Mouse (Mus musculus) intestine, embryonic 15.5 days (tissue): ENCODE results near the gene Muc13. TPM values are rescaled to one million over a fixed set of nuclear protein-coding genes. Genes with fewer than 3 reads are reported as not detected.

Experiments used
- ATAC-seq: fragments of 200-750 bp; cut with Nextera tagmentation; 2 replicates; pipeline ENCODE4 v1.8.0; 2017; ENCODE audit warnings: moderate TSS enrichment, moderate library complexity
- H3K27ac ChIP-seq: fragments of 300-500 bp; sonication (generic); 2 replicates; pipeline ENCODE4 v1.5.1; 2015; ENCODE audit warnings: mild to moderate bottlenecking, inconsistent platforms
- H3K27me3 ChIP-seq: fragments of 300-500 bp; sonication (generic); replicated peaks from 2 replicates; pipeline ENCODE4 v1.6.1; 2015; ENCODE audit warnings: inconsistent platforms
- H3K36me3 ChIP-seq: fragments of 300-500 bp; sonication (generic); 2 replicates; pipeline ENCODE4 v1.6.1; 2015; ENCODE audit warnings: inconsistent platforms
- H3K4me1 ChIP-seq: fragments of 300-500 bp; sonication (generic); replicated peaks from 2 replicates; pipeline ENCODE4 v1.6.1; 2015; ENCODE audit warnings: inconsistent platforms
- H3K4me2 ChIP-seq: fragments of 300-500 bp; sonication (generic); replicated peaks from 2 replicates; pipeline ENCODE4 v1.6.1; 2015; ENCODE audit warnings: mild to moderate bottlenecking, inconsistent platforms
- H3K4me3 ChIP-seq: fragments of 300-500 bp; sonication (generic); replicated peaks from 2 replicates; pipeline ENCODE4 v1.5.1; 2015; ENCODE audit warnings: inconsistent platforms
- H3K9ac ChIP-seq: fragments of 300-500 bp; sonication (generic); 2 replicates; pipeline ENCODE4 v1.6.1; 2015; ENCODE audit warnings: inconsistent platforms
- H3K9me3 ChIP-seq: fragments of 300-500 bp; sonication (generic); 2 replicates; pipeline ENCODE4 v1.6.1; 2016; ENCODE audit warnings: inconsistent platforms
- WGBS: fragments of 180-500 bp; shearing (Covaris S2); methylation state at CpG from one replicate; pipeline ENCODE4 v1.1.7; 2015; 5-methylcytosine and 5-hydroxymethylcytosine counted together
- polyA plus RNA-seq: library from polyadenylated mRNA; unstranded; fragments of >200 nt; fragmentation: Nextera tagmentation; extraction: Ambion mirVana; gene quantifications from 2 replicates; pipeline ENCODE4 v1.2.1, GENCODE M21; 2015

The Muc13 gene
- polyA plus RNA-seq, 1 experiment from 2014 or later = 209 TPM

DNA sequence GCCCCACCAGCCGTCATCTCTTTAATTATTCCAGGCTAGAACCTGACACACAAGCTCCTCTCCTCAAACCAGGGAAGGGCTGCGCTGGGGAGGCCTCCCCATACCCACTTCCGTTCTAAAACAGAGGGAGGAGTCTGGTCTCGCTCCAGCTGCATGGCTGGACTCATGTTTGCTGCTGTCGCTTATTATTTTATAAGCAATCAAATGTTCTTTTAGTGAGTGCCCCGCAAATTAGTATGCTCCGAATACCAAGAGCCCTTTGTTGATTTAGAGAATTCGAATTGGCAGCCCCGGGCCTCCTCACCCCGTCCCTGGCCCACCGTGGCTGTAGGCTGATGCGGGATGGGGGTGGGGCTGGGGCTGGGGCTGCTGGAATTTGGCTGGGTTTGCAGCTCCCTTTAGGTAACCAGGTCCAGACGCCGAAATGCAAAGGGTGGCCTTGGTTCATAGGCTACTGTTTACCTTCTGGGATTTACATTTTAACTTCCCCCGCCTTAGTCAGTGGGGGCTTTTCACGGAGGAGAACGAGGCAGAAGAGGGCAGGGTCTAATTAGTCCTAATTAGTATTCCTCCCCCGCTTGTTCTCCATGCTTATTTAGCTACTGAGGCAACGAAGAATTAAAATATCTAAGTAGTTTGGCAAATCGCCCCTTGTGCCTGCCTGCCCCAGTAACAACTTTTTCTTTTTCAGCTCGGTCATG lies 39.0 kb downstream of the Muc13 start:
- H3K27ac ChIP-seq = peak overlapping the region; percentile 25
- H3K9ac ChIP-seq = peak overlapping the region; percentile 23; the same call in 1 of the 2 replicates
- H3K36me3 ChIP-seq = no peaks in the 10 kb centered on the region
- H3K4me1 ChIP-seq = peaks cover 34% of the 10 kb centered on the region
- peak overlapping the region; percentile 73 for H3K4me2 ChIP-seq
- H3K9me3 ChIP-seq = no peaks in the 10 kb centered on the region
- no peaks in the 10 kb centered on the region for H3K27me3 ChIP-seq
- peak overlapping the region; percentile 24 for H3K4me3 ChIP-seq
- 10% methylated on average over 21 of the region's 21 CpGs for WGBS
- ATAC-seq = no peak

DNA sequence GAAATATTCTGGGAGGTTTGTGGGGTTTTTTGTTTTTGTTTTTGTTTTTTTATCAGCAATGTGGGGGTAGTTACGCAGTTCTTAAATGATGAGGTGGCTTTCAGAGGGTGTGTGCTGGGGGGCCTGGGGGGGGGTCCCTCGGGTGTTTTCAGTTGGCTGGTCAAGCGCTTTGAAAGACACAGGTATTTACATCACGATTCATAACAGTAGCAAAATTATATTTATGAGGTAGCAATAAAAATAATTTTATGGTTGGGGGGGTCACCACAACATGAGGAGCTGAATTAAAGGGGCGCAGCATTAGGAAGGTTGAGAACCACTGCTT lies 39.6 kb downstream of the Muc13 start:
- WGBS = 17% methylated on average over 5 of the region's 5 CpGs
- Histone ChIP-seq H3K4me1 (peaks cover 34% of the 10 kb centered on the region), H3K27me3 (no peaks in the 10 kb centered on the region), H3K4me3 (peak overlapping the region; percentile 24; the same call in 1 of the 2 replicates), H3K36me3 (no peaks in the 10 kb centered on the region), H3K9me3 (no peaks in the 10 kb centered on the region), H3K4me2 (peak overlapping the region; percentile 73), H3K9ac (peak overlapping the region; percentile 44), H3K27ac (0 out of 2 replicates have a peak overlapping the region, but pooled peaks have one; percentile 11)
- ATAC-seq = no peak

- no peaks in the 10 kb centered on the region for H3K9me3 ChIP-seq
- H3K4me3 ChIP-seq = peak overlapping the region; percentile 24
- H3K27ac ChIP-seq = peak overlapping the region; percentile 11; the same call in 1 of the 2 replicates
- H3K4me2 ChIP-seq = peak overlapping the region; percentile 73
- 6% methylated on average over 25 of the region's 25 CpGs for WGBS
- H3K36me3 ChIP-seq = no peaks in the 10 kb centered on the region
- peak overlapping the region; percentile 44 for H3K9ac ChIP-seq
- H3K27me3 ChIP-seq = no peaks in the 10 kb centered on the region
- H3K4me1 ChIP-seq = peaks cover 33% of the 10 kb centered on the region
- ATAC-seq = peak; percentile 54; the same call in 1 of the 2 replicates
Observed at GRCm38 (mm10) chr16:33833781-33834482, 40.1 kb downstream of the Muc13 start.

DNA sequence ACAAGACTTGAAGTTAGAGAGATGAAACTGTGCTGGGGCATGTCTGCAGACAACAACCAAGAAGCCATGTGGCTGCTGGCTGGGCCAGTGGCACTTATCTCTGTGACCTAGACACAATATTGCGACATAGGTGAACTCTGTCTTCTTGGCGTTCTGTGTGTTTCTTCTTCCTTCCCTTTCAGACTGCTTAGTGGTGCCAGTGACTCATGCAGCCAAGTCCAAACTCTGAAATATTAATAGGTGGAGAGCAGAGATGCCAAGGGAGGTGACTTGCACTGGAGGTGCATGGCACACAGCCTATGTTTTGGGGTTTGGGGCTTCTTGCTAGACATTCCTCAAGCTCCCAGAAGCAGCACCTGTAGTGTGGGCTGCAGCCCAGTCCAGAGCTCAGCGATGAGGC lies 42.8 kb downstream of the Muc13 start:
- Histone ChIP-seq H3K9ac (no peak overlapping the region), H3K4me1 (peaks cover 24% of the 10 kb centered on the region), H3K36me3 (no peaks in the 10 kb centered on the region), H3K4me2 (no peak overlapping the region), H3K4me3 (no peak overlapping the region), H3K27me3 (no peaks in the 10 kb centered on the region), H3K27ac (peak overlapping the region; percentile 4; the same call in 1 of the 2 replicates), H3K9me3 (no peaks in the 10 kb centered on the region)
- ATAC-seq = peak; percentile 73
- WGBS = 62% methylated on average over 3 of the region's 3 CpGs

DNA sequence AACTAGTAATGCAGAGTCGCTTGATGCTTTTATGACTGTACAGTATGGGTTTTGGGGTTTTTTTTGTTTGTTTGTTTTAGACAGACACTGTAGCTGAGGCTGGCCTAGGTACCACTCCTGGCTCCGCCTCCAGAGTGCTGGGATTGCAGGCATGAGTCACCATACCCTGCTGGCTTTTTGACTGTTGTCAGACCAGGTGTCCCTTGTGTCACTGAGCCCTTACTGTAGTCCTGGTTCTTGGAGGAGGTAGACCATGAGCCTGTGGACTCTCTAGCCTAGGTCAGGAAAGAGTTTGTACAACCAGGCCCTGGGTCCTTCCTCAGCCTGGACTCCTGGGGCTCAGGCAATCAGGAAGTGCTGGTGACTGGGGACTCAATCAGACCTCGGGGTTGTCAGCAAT lies 43.4 kb downstream of the Muc13 start:
- peaks cover 22% of the 10 kb centered on the region for H3K4me1 ChIP-seq
- no peak overlapping the region for H3K4me2 ChIP-seq
- ATAC-seq = peak; percentile 52
- H3K27ac ChIP-seq = peak overlapping the region; percentile 4; the same call in 1 of the 2 replicates
- H3K36me3 ChIP-seq = no peaks in the 10 kb centered on the region
- H3K4me3 ChIP-seq = no peak overlapping the region
- no peaks in the 10 kb centered on the region for H3K27me3 ChIP-seq
- H3K9ac ChIP-seq = no peak overlapping the region
- H3K9me3 ChIP-seq = no peaks in the 10 kb centered on the region
- 61% methylated on average over 3 of the region's 3 CpGs for WGBS

DNA sequence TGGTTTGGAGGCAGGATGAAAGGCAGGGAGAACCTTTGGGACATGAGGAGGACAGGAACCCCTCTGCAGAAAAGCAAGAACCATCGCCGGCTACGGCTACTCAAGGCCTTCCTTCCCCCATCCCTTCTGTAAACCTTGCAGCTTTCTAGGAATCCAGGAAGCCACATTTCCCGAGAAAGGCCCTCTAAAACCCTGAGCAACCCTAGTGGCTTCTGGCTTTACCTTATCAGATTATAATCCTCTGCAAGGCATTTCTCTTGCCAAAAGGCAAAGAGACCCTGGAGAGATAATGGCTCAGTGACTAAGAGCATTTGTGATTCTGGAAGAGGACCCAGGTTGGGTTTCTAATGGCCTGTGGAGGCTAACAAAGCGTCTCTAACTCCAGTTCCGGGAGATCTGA lies 46.8 kb downstream of the Muc13 start:
- no peak overlapping the region for H3K27ac ChIP-seq
- 51% methylated on average over 6 of the region's 6 CpGs for WGBS
- ATAC-seq = no peak

GRCm38 (mm10) chr16:33842081-33842880 lies 48.4 kb downstream of the Muc13 start:
- Histone ChIP-seq H3K9ac (no peak overlapping the region), H3K4me3 (no peak overlapping the region), H3K4me1 (peaks cover 2% of the 10 kb centered on the region; the same call in 1 of the 2 replicates), H3K9me3 (no peaks in the 10 kb centered on the region), H3K27me3 (no peaks in the 10 kb centered on the region), H3K4me2 (no peak overlapping the region), H3K27ac (no peak overlapping the region), H3K36me3 (0 out of 2 replicates have a peak, but pooled peaks cover 2% of the 10 kb centered on the region)
- 78% methylated on average over 12 of the region's 12 CpGs for WGBS
- ATAC-seq = no peak

More for the DNA sequence above, 46.8 kb downstream of the Muc13 start:
- Histone ChIP-seq H3K27me3 (no peaks in the 10 kb centered on the region), H3K4me1 (peaks cover 2% of the 10 kb centered on the region; the same call in 1 of the 2 replicates), H3K9me3 (no peaks in the 10 kb centered on the region), H3K9ac (no peak overlapping the region), H3K4me2 (no peak overlapping the region), H3K4me3 (no peak overlapping the region), H3K36me3 (no peaks in the 10 kb centered on the region)

DNA sequence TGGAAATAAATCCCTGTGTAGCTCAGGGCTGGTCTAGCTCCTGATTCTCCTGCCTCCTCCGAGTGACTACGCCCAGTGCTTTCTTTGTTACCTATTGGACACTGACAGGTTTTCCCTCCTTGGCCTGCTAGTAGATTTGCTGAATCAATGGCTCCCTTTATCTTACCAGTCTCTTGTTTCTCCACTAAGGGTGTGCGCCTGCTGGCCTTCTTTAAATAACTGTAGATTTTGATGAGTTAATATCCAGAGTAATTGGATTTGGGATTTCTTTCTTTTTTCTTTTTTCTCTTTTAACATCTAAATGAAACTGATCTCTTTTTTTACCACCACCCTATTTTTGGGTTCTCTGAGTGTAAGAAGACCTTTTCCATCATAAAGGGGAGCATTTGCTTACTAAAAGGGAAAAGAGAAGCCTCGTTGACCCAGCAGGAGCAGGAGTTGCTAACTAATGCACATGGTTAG lies 50.3 kb downstream of the Muc13 start:
- no peak overlapping the region for H3K4me2 ChIP-seq
- no peaks in the 10 kb centered on the region; the same call in 1 of the 2 replicates for H3K4me1 ChIP-seq
- ATAC-seq = no peak
- H3K4me3 ChIP-seq = no peak overlapping the region
- H3K9me3 ChIP-seq = no peaks in the 10 kb centered on the region
- H3K9ac ChIP-seq = no peak overlapping the region
- 71% methylated on average over 4 of the region's 4 CpGs for WGBS
- 0 out of 2 replicates have a peak, but pooled peaks cover 2% of the 10 kb centered on the region for H3K36me3 ChIP-seq
- H3K27me3 ChIP-seq = no peaks in the 10 kb centered on the region
- H3K27ac ChIP-seq = no peak overlapping the region

GRCm38 (mm10) chr16:33844866-33845265 lies 51.0 kb downstream of the Muc13 start:
- ATAC-seq = no peak
- Histone ChIP-seq H3K27ac (no peak overlapping the region), H3K4me3 (no peak overlapping the region), H3K4me1 (no peaks in the 10 kb centered on the region; the same call in 1 of the 2 replicates), H3K4me2 (no peak overlapping the region), H3K9ac (no peak overlapping the region), H3K9me3 (no peaks in the 10 kb centered on the region), H3K36me3 (0 out of 2 replicates have a peak, but pooled peaks cover 2% of the 10 kb centered on the region), H3K27me3 (no peaks in the 10 kb centered on the region)
- WGBS = 82% methylated on average over 6 of the region's 6 CpGs

DNA sequence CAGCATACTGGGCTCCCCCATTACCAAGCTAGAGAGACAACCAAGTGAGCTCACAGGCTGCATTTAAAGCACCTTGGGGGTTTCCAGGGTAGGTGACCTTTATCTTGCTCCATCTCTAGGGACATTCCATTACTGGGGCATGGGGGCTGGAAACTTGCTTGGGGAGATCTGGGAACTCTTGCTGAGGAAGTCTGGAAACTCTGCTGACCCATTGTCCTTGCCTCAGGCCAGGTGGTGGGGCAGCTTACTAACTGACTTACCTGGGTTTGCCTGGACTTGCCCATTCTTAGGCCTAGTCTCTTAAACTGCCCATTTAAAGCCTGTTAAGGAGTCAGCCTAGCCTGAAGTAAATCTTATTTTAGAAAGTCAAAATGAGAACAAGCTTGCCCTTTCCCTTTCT lies 59.4 kb downstream of the Muc13 start:
- H3K4me2 ChIP-seq = no peak overlapping the region
- ATAC-seq = no peak
- H3K4me3 ChIP-seq = no peak overlapping the region

DNA sequence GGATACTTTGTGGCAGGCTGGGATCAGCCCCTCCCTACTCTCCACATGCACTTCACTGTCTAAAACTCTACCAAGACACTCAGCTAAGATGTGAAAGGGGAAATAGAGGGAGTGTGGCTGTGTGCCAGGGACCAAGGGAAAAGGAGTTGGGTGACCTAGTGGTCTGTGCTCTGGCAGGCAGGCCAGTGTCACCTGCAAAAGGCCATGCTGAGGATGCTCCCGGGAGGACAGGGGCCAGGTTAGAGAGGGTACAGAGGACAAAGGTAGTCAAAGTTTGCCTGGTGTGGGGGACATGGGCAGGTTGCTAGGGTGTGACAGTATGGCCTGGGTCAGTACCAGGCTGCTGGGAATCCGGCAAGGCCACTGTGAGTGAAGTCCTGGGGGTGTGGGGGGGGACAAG lies 64.9 kb downstream of the Muc13 start:
- H3K4me1 ChIP-seq = no peaks in the 10 kb centered on the region
- H3K27me3 ChIP-seq = no peaks in the 10 kb centered on the region
- no peak overlapping the region for H3K9ac ChIP-seq
- H3K4me2 ChIP-seq = no peak overlapping the region
- no peak overlapping the region for H3K4me3 ChIP-seq
- no peak overlapping the region for H3K27ac ChIP-seq
- H3K9me3 ChIP-seq = no peaks in the 10 kb centered on the region
- 80% methylated on average over 2 of the region's 2 CpGs for WGBS
- H3K36me3 ChIP-seq = no peaks in the 10 kb centered on the region
- ATAC-seq = no peak

More for the DNA sequence above, 59.4 kb downstream of the Muc13 start:
- Histone ChIP-seq H3K9me3 (no peaks in the 10 kb centered on the region), H3K4me1 (no peaks in the 10 kb centered on the region), H3K27ac (no peak overlapping the region), H3K27me3 (no peaks in the 10 kb centered on the region), H3K9ac (no peak overlapping the region), H3K36me3 (peaks cover 3% of the 10 kb centered on the region; the same call in 1 of the 2 replicates)

DNA sequence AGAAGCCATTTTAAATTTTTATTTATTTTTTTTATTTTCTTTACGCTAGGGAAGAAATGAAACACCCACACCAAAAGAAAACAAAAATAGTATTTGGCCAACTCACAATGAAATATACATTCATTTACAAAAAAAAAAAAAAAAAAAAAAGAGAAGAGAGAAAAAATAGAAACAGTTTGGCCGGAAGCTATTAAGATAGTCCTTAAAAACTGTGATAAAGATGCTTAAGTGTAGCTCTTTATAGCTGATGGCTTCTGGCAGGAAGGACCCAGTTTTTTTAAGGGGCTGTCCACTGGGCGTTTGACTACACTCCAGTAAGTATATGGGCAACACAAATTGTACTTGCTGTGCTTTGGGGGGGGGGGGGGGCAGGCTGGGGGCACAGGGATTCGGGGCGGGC lies 65.5 kb downstream of the Muc13 start:
- no peaks in the 10 kb centered on the region for H3K4me1 ChIP-seq
- no peak for ATAC-seq
- no peak overlapping the region for H3K4me3 ChIP-seq
- H3K36me3 ChIP-seq = no peaks in the 10 kb centered on the region
- H3K9ac ChIP-seq = no peak overlapping the region
- WGBS = 78% methylated on average over 5 of the region's 5 CpGs
- H3K27me3 ChIP-seq = no peaks in the 10 kb centered on the region
- H3K9me3 ChIP-seq = no peaks in the 10 kb centered on the region
- no peak overlapping the region for H3K27ac ChIP-seq
- no peak overlapping the region for H3K4me2 ChIP-seq
